Mouse (Mus musculus): ENCODE data around the gene Otoa. TPM values are rescaled to one million over a fixed set of nuclear protein-coding genes. Genes with fewer than 3 reads are reported as not detected.

Gene Otoa
- polyA plus RNA-seq (2014; fragmentation: Nextera tagmentation; extraction: Ambion mirVana): 0.08 and 0.29 TPM in 2 replicates

DNA sequence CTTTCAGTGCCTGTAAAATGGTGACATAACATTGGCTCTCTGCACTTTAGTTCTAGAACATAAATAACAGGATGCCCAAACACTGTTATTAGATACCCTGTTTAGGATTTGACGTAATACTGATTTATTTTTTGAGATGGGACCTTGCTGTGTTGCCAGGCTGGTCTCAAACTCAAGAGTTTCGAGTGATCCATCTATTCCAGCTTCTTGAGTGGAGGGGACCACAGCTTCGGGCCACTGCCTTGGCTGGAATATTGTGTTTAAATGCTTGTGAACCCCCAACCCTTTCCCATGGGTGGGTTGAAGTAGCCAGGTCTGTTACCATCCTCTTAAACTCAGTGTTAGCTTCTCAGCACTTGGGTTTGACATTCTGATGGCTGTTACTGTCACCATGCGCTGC, at the start of gene Otoa:
Gene Otoa (plus strand): TSS at position 301 of the 400 bp plus-strand sequence.
- no peak within 1 kb of the TSS for H3K9ac ChIP-seq (ENCODE audit: low read depth, low read length)
- no peaks in the 10 kb centered on the region for H3K36me3 ChIP-seq (ENCODE audit: control insufficient read depth, insufficient read depth, low read length)
- no peak within 1 kb of the TSS for H3K4me2 ChIP-seq (replicated peaks; ENCODE audit: low read depth, low read length)
- H3K27ac ChIP-seq (ENCODE audit: low read depth, low read length): no peak within 1 kb of the TSS
- ATAC-seq (ENCODE audit: low FRiP score) (no peak), DNase-seq (ENCODE audit: low spot score) (no peak)
- H3K4me3 ChIP-seq (ENCODE audit: low read depth, low read length): no peak within 1 kb of the TSS
- 88% methylated on average over 4 of the region's 4 CpGs for WGBS
- H3K4me1 ChIP-seq (replicated peaks; ENCODE audit: control insufficient read depth, insufficient read depth, low read length): no peaks in the 10 kb centered on the region
- no peaks in the 10 kb centered on the region for H3K27me3 ChIP-seq (ENCODE audit: control insufficient read depth, insufficient read depth, low read length)
- no peaks in the 10 kb centered on the region for H3K9me3 ChIP-seq (ENCODE audit: control insufficient read depth, low read length)

DNA sequence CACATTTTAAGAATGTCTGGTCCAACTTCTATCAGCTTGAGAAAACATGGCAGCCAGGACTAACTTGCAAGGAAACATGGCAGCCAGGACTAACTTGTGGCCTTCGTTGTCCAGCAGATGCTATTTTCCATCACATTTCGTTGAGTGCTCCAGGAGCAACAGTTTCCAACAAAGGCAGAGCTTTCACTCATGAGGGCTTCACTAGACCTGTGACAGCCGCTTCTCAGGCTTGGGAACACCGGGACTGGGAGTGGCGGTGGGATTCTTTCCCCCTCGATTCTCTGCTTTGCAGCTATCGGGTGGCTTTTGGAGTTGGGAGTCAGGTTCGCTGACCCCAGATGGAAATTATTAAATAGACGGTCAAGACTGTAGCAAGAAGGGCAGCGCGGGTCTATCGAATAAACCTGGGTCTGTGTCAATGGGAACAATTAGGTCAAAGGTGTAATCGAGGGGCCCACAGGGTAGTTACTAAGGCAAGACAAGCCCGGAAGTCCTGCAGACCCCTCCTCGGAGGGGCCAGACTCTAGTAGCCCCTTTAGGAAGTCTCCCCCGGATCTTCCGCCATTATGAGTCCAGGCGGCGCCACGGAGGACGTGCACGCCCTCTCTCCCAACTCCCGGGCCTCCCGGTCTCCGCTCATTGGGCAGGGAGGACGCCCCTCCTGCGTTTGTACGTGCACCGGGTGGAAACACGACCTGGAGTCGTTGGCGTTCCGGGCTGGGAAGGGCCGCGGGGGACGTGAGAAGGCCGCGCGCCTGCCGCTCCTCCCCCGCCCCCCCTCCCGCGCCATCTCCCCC, 47.4 kb upstream of the Otoa start, which contains the start of gene Mettl9:
Gene Mettl9 (plus strand): TSS at position 590 of the 797 bp plus-strand sequence.
- WGBS: 2% methylated on average over 40 of the region's 43 CpGs
- Histone ChIP-seq H3K9me3 (ENCODE audit: control insufficient read depth, low read length) (no peaks in the 10 kb centered on the region), H3K4me1 (replicated peaks; ENCODE audit: control insufficient read depth, insufficient read depth, low read length) (0 out of 2 replicates have a peak, but pooled peaks cover 2% of the 10 kb centered on the region), H3K27me3 (ENCODE audit: control insufficient read depth, insufficient read depth, low read length) (no peaks in the 10 kb centered on the region), H3K36me3 (ENCODE audit: control insufficient read depth, insufficient read depth, low read length) (no peaks in the 10 kb centered on the region), H3K9ac (ENCODE audit: low read depth, low read length) (peak within 1 kb of the TSS; percentile 99), H3K4me2 (replicated peaks; ENCODE audit: low read depth, low read length) (peak within 1 kb of the TSS; percentile 61), H3K27ac (ENCODE audit: low read depth, low read length) (peak within 1 kb of the TSS; percentile 99), H3K4me3 (ENCODE audit: low read depth, low read length) (peak within 1 kb of the TSS; percentile 96)
- DNase-seq (ENCODE audit: low spot score): peak; percentile 97
- peak; percentile 97 for ATAC-seq (ENCODE audit: low FRiP score)

DNA sequence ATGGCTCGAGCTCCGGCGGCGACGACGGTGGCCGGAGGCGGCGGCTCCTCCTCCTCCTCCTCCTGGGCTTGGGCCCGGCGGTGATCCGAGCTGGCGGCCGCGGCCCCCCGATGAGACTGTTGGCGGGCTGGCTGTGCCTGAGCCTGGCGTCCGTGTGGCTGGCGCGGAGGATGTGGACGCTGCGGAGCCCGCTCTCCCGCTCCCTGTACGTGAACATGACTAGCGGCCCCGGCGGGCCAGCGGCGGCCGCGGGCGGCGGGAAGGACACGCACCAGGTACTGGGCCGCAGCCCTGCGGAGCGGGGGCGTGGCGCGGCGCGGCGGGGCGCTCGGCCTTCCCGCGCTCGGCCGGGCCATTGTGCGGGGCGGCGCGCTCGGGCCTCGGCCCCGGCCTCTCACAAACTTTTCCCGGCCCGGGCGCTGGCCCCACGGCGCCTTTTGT, 46.7 kb upstream of the Otoa start:
- peak overlapping the region; percentile 96 for H3K4me3 ChIP-seq (ENCODE audit: low read depth, low read length)
- H3K36me3 ChIP-seq (ENCODE audit: control insufficient read depth, insufficient read depth, low read length): no peaks in the 10 kb centered on the region
- H3K4me2 ChIP-seq (replicated peaks; ENCODE audit: low read depth, low read length): peak overlapping the region; percentile 51
- no peaks in the 10 kb centered on the region for H3K9me3 ChIP-seq (ENCODE audit: control insufficient read depth, low read length)
- ATAC-seq (ENCODE audit: low FRiP score) (peak; percentile 85), DNase-seq (ENCODE audit: low spot score) (peak; percentile 80)
- 0% methylated on average over 38 of the region's 63 CpGs for WGBS
- H3K4me1 ChIP-seq (replicated peaks; ENCODE audit: control insufficient read depth, insufficient read depth, low read length): 0 out of 2 replicates have a peak, but pooled peaks cover 2% of the 10 kb centered on the region
- H3K9ac ChIP-seq (ENCODE audit: low read depth, low read length): peak overlapping the region; percentile 99
- H3K27ac ChIP-seq (ENCODE audit: low read depth, low read length): peak overlapping the region; percentile 99
- H3K27me3 ChIP-seq (ENCODE audit: control insufficient read depth, insufficient read depth, low read length): no peaks in the 10 kb centered on the region

DNA sequence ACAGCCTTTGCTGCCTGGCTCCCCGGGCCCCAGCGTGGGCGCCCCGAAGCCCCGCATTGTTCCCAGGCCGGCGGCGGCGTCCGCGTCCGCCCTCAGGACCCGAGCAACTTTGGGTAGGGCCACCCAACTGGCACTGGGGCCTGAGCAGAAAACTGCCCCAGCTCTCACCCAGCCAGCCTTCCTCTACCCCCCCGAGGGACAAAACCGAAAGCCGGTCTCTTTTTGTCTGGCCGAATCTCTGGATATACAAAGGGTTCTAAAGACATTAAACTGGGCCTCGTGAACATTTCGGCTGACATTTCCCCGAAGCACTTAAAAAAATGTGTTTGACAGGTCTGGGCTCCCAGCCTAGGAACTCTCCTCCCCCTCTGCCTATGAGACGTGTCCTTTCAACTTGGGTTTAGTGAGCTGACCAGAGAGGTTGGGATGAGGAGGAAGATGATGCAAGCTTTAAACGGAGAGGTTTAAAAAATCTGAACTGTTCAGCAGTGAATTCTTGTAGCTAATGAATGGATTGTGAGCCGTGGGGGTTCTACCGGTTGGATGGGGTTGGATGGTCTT, 46.2 kb upstream of the Otoa start:
- ATAC-seq (ENCODE audit: low FRiP score) (peak; percentile 53), DNase-seq (ENCODE audit: low spot score) (no peak)
- Histone ChIP-seq H3K4me1 (replicated peaks; ENCODE audit: control insufficient read depth, insufficient read depth, low read length) (0 out of 2 replicates have a peak, but pooled peaks cover 2% of the 10 kb centered on the region), H3K4me2 (replicated peaks; ENCODE audit: low read depth, low read length) (peak overlapping the region; percentile 51), H3K4me3 (ENCODE audit: low read depth, low read length) (peak overlapping the region; percentile 96), H3K9me3 (ENCODE audit: control insufficient read depth, low read length) (no peaks in the 10 kb centered on the region), H3K36me3 (ENCODE audit: control insufficient read depth, insufficient read depth, low read length) (no peaks in the 10 kb centered on the region), H3K27ac (ENCODE audit: low read depth, low read length) (peak overlapping the region; percentile 99), H3K27me3 (ENCODE audit: control insufficient read depth, insufficient read depth, low read length) (no peaks in the 10 kb centered on the region), H3K9ac (ENCODE audit: low read depth, low read length) (peak overlapping the region; percentile 99)
- under 1% methylated on average over 24 of the region's 24 CpGs for WGBS

DNA sequence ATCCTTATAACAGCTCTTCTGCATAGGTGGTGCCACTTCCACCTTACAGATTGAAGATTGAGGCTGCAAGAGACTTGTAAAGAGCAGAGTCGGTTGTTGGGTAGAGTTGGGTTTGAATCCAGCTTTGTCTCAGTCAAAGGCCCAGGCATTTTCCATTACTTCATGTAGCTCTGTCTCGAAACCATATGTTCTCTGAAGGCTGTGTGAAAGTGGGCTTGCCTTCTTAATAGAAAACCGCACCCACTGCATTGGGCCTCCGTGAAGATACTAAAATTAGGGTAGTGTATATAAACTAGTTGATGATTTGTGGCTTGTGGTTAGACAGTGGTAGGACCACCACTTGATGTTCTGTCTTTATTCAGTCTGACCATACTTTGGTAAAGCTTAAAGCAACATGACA, 40.9 kb upstream of the Otoa start:
- no peaks in the 10 kb centered on the region for H3K9me3 ChIP-seq (ENCODE audit: control insufficient read depth, low read length)
- no peak overlapping the region for H3K27ac ChIP-seq (ENCODE audit: low read depth, low read length)
- H3K27me3 ChIP-seq (ENCODE audit: control insufficient read depth, insufficient read depth, low read length): no peaks in the 10 kb centered on the region
- H3K36me3 ChIP-seq (ENCODE audit: control insufficient read depth, insufficient read depth, low read length): no peaks in the 10 kb centered on the region
- no peak overlapping the region for H3K9ac ChIP-seq (ENCODE audit: low read depth, low read length)
- no peak for DNase-seq (ENCODE audit: low spot score)
- H3K4me1 ChIP-seq (replicated peaks; ENCODE audit: control insufficient read depth, insufficient read depth, low read length): 0 out of 2 replicates have a peak, but pooled peaks cover 2% of the 10 kb centered on the region
- no peak for ATAC-seq (ENCODE audit: low FRiP score)
- H3K4me2 ChIP-seq (replicated peaks; ENCODE audit: low read depth, low read length): no peak overlapping the region
- 96% methylated on average over 4 of the region's 4 CpGs for WGBS
- H3K4me3 ChIP-seq (ENCODE audit: low read depth, low read length): no peak overlapping the region

DNA sequence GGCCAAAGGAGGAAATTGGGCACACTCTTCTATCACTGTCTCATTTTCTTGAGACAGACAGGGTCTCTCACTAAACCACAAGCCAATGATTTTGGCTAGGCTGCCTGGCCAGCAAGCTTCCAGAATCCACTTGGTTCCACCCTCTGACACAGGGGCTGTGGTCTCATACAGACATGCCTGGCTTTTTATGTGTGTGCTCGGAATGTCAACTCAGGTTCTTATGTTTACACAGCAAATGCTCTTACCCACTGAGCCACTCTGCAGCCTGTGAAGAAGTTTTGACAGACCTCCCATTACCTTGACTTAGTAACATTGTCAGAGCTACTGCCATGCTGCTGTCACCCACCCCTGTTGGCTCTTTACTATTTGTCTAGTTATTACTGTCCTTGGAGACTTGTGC, 39.5 kb upstream of the Otoa start:
- Histone ChIP-seq H3K4me3 (ENCODE audit: low read depth, low read length) (no peak overlapping the region), H3K36me3 (ENCODE audit: control insufficient read depth, insufficient read depth, low read length) (no peaks in the 10 kb centered on the region), H3K4me1 (replicated peaks; ENCODE audit: control insufficient read depth, insufficient read depth, low read length) (no peaks in the 10 kb centered on the region), H3K9ac (ENCODE audit: low read depth, low read length) (no peak overlapping the region), H3K27ac (ENCODE audit: low read depth, low read length) (no peak overlapping the region), H3K4me2 (replicated peaks; ENCODE audit: low read depth, low read length) (no peak overlapping the region), H3K9me3 (ENCODE audit: control insufficient read depth, low read length) (no peaks in the 10 kb centered on the region), H3K27me3 (ENCODE audit: control insufficient read depth, insufficient read depth, low read length) (no peaks in the 10 kb centered on the region)
- ATAC-seq (ENCODE audit: low FRiP score): no peak
- WGBS: 75% methylated on average over 1 of the region's 1 CpGs
- no peak for DNase-seq (ENCODE audit: low spot score)

DNA sequence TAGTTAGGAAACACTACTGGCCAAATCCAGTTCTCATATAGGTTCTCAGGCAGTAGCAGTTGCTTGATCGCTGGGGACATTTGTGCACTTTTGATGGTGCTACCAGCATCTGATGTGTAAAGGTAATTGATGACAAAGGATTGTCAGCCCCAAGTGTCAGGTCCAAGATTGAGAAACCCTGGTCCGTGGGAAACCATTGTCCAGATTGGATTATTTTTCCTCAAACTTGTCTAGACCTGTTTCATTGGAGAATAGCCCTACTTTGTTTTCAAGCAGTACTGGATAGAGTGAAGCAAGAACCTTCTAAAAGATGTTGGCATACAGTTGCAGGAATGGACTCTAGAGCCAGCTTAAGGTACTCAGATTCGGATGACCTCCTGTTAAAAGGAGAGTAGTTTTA, 38.4 kb upstream of the Otoa start:
- Histone ChIP-seq H3K9me3 (ENCODE audit: control insufficient read depth, low read length) (no peaks in the 10 kb centered on the region), H3K27me3 (ENCODE audit: control insufficient read depth, insufficient read depth, low read length) (no peaks in the 10 kb centered on the region), H3K9ac (ENCODE audit: low read depth, low read length) (no peak overlapping the region), H3K36me3 (ENCODE audit: control insufficient read depth, insufficient read depth, low read length) (no peaks in the 10 kb centered on the region), H3K4me2 (replicated peaks; ENCODE audit: low read depth, low read length) (no peak overlapping the region), H3K4me1 (replicated peaks; ENCODE audit: control insufficient read depth, insufficient read depth, low read length) (no peaks in the 10 kb centered on the region), H3K4me3 (ENCODE audit: low read depth, low read length) (no peak overlapping the region), H3K27ac (ENCODE audit: low read depth, low read length) (no peak overlapping the region)
- no peak for DNase-seq (ENCODE audit: low spot score)
- WGBS: 96% methylated on average over 3 of the region's 3 CpGs
- no peak for ATAC-seq (ENCODE audit: low FRiP score)

DNA sequence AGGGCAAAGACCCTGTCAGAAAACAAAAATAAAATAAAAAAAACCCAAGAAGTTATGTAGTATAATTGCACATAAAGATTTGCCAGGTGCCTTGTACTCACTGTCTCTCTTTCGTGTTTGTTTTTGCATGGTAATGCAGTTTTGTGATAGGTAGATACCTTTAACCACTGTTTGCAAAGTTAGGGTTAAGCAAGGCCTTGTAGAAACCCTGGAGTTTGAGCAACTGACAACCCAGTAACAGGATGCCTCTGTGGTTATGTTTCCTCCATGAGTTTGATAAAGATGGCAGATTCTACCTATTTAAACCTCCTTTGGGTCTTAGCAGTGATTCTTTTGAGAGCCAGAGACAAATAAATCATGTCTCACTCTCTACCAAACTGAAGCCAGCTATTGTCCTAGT, 37.9 kb upstream of the Otoa start:
- no peak for ATAC-seq (ENCODE audit: low FRiP score)
- no peaks in the 10 kb centered on the region for H3K9me3 ChIP-seq (ENCODE audit: control insufficient read depth, low read length)
- H3K27ac ChIP-seq (ENCODE audit: low read depth, low read length): no peak overlapping the region
- no peaks in the 10 kb centered on the region for H3K27me3 ChIP-seq (ENCODE audit: control insufficient read depth, insufficient read depth, low read length)
- no peak overlapping the region for H3K4me2 ChIP-seq (replicated peaks; ENCODE audit: low read depth, low read length)
- H3K9ac ChIP-seq (ENCODE audit: low read depth, low read length): no peak overlapping the region
- 97% methylated on average over 1 of the region's 1 CpGs for WGBS
- no peak for DNase-seq (ENCODE audit: low spot score)
- H3K4me3 ChIP-seq (ENCODE audit: low read depth, low read length): no peak overlapping the region
- H3K36me3 ChIP-seq (ENCODE audit: control insufficient read depth, insufficient read depth, low read length): no peaks in the 10 kb centered on the region
- H3K4me1 ChIP-seq (replicated peaks; ENCODE audit: control insufficient read depth, insufficient read depth, low read length): no peaks in the 10 kb centered on the region

All from hindbrain, embryonic 11.5 days (tissue).